In the genomic region with DNA sequence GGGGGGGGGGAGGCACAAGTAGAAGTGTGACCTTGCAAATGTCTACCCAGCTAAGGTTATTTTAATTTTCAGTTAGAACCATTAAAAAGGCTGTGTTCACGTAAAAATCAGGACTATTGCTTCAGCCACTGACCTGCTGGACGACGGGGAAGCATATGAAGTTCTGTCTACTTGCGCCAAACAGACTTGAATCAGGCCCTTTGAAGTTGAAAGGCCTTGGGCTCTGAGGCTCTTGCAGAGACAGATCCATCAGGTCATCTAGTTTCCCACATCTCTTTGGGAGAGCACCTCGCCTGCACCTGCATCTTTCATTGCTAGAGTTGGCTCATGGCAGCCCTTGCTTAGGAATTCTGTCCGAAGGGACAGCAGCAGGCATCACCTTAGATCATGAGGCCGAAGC, we compare ENCODE assay signal across 32 mouse cellular contexts. TPM values are rescaled to one million over a fixed set of nuclear protein-coding genes. Genes with fewer than 3 reads are reported as not detected.
"Had no signal": no experiment of that assay in that cellular context is flagged by ENCODE, and none has a peak within 500 bp of the region (broad histone marks: within the 10 kb centered on the region; RNA-seq: fewer than 3 reads in every experiment).

No protein-coding gene starts in this region.

- H3K9ac ChIP-seq: limb, embryonic 12.5 days; limb, embryonic 13.5 days; limb, embryonic 15.5 days; liver, embryonic 12.5 days; liver, embryonic 13.5 days; liver, embryonic 14.5 days; liver, embryonic 15.5 days; liver, postnatal 0 days; lung, embryonic 14.5 days; lung, embryonic 15.5 days; midbrain, embryonic 12.5 days; midbrain, embryonic 13.5 days had no signal

- H3K36me3 ChIP-seq: lung, embryonic 15.5 days; midbrain, embryonic 12.5 days; midbrain, embryonic 13.5 days had no signal

- H3K4me2 ChIP-seq: limb, embryonic 12.5 days; limb, embryonic 13.5 days; limb, embryonic 15.5 days; liver, embryonic 11.5 days; liver, embryonic 12.5 days; liver, embryonic 13.5 days; liver, embryonic 15.5 days; lung, embryonic 14.5 days; lung, embryonic 15.5 days; midbrain, embryonic 12.5 days; midbrain, embryonic 13.5 days had no signal

- H3K27me3 ChIP-seq: limb, embryonic 12.5 days; limb, embryonic 13.5 days; limb, embryonic 15.5 days; liver, embryonic 12.5 days; liver, embryonic 13.5 days; liver, embryonic 15.5 days; lung, embryonic 15.5 days; megakaryocyte, embryonic 14.5 days; midbrain, embryonic 12.5 days; midbrain, embryonic 13.5 days had no signal

- DNase-seq: left cerebral cortex, postnatal 4 days; liver; liver, embryonic 13.5 days; liver, postnatal 0 days; lung, adult 18-20 months; lung, adult 2 months; lung, embryonic 14.5 days; lung, postnatal 10 days; lung, postnatal 14 days; lung, postnatal 36 days; lung, postnatal 4 days; midbrain, embryonic 14.5 days had no signal

- H3K9me3 ChIP-seq: limb, embryonic 10.5 days; limb, embryonic 12.5 days; limb, embryonic 13.5 days; limb, embryonic 15.5 days; liver, embryonic 12.5 days; liver, embryonic 13.5 days; liver, embryonic 15.5 days; lung, embryonic 15.5 days; megakaryocyte, embryonic 14.5 days; midbrain, embryonic 10.5 days; midbrain, embryonic 12.5 days; midbrain, embryonic 13.5 days had no signal

- H3K4me3 ChIP-seq: left cerebral cortex, adult 2 months; limb, embryonic 10.5 days; limb, embryonic 12.5 days; limb, embryonic 13.5 days; limb, embryonic 15.5 days; liver, embryonic 12.5 days; liver, embryonic 13.5 days; liver, embryonic 15.5 days; lung, embryonic 15.5 days; megakaryocyte, embryonic 14.5 days; midbrain, embryonic 10.5 days; midbrain, embryonic 12.5 days; midbrain, embryonic 13.5 days; myocyte had no signal

- ATAC-seq: liver, embryonic 12.5 days; liver, postnatal 0 days; lung, postnatal 0 days; midbrain, embryonic 13.5 days; midbrain, embryonic 16.5 days had no signal

- H3K27ac ChIP-seq: left cerebral cortex, adult 2 months; limb, embryonic 10.5 days; limb, embryonic 12.5 days; limb, embryonic 13.5 days; limb, embryonic 15.5 days; liver, embryonic 12.5 days; liver, embryonic 13.5 days; liver, embryonic 14.5 days; liver, embryonic 15.5 days; lung, embryonic 15.5 days; macrophage; midbrain, embryonic 10.5 days; midbrain, embryonic 12.5 days; midbrain, embryonic 13.5 days had no signal

RNA-seq across cellular contexts. Expression of a gene that starts 5.7 kb away (rescaled TPM):
- polyA plus RNA-seq: liver, adult 2 months; liver, embryonic 16.5 days had no signal

RNA-seq across cellular contexts. Expression of a gene that starts 24.1 kb away (rescaled TPM):
- polyA plus RNA-seq: limb, embryonic 10.5 days; limb, embryonic 13.5 days; limb, embryonic 15.5 days; liver, adult 2 months; liver, embryonic 12.5 days; liver, embryonic 13.5 days; liver, embryonic 14.5 days; liver, embryonic 15.5 days; liver, embryonic 16.5 days; liver, postnatal 0 days; lung, embryonic 14.5 days; macrophage; myocyte had no signal
